Mouse (Mus musculus) heart, adult 2 months (tissue): ENCODE measurements around the gene Nipa1. TPM values are rescaled to one million over a fixed set of nuclear protein-coding genes. Genes with fewer than 3 reads are reported as not detected.
A peak's percentile ranks its signal among the peaks of the same experiment; 100 is the strongest.
"Not testable (repeated sequence)": the region's sequence is repeated elsewhere in the genome, so short reads cannot be mapped to it uniquely, and the experiment has no call there.

ENCODE experiments used
- DNase-seq, 2 experiments: peaks; one replicate each; pipeline ENCODE4 v3.0.0; 2021
- H3K27ac ChIP-seq: fragments of 200-600 bp; 2 replicates; pipeline ENCODE4 v1.8.1; 2022
- H3K27me3 ChIP-seq: fragments of 200-500 bp; 2 replicates; pipeline ENCODE4 v1.6.1; 2012; ENCODE audit warnings: mild to moderate bottlenecking, low read length, inconsistent platforms, mixed read lengths; ENCODE audit not compliant: control insufficient read depth, insufficient read depth
- H3K36me3 ChIP-seq: fragments of 200-500 bp; 2 replicates; pipeline ENCODE4 v1.6.1; 2012; ENCODE audit warnings: low read length, inconsistent platforms; ENCODE audit not compliant: control insufficient read depth, insufficient read depth
- H3K4me1 ChIP-seq: fragments of 200-500 bp; 2 replicates; pipeline ENCODE4 v1.6.1; 2011; ENCODE audit warnings: low read length; ENCODE audit not compliant: control insufficient read depth, insufficient read depth
- H3K4me3 ChIP-seq: fragments of 200-600 bp; 2 replicates; pipeline ENCODE4 v1.8.1; 2022
- H3K79me2 ChIP-seq: fragments of 200-500 bp; replicated peaks from 2 replicates; pipeline ENCODE4 v1.6.1; 2012; ENCODE audit warnings: mild to moderate bottlenecking, inconsistent platforms, low read length, moderate library complexity, mixed read lengths; ENCODE audit not compliant: control insufficient read depth, insufficient read depth
- H3K9ac ChIP-seq: fragments of 200-500 bp; 2 replicates; pipeline ENCODE4 v1.6.1; 2012; ENCODE audit warnings: low read depth, mild to moderate bottlenecking, control low read depth, inconsistent platforms, low read length, mixed read lengths
- CTCF ChIP-seq: fragments of 200-600 bp; IDR thresholded peaks from 2 replicates; pipeline ENCODE4 v1.8.1; 2022; ENCODE audit warnings: antibody characterized with exemption, mild to moderate bottlenecking, moderate library complexity
- EP300 ChIP-seq: fragments of 200-500 bp; IDR thresholded peaks from 2 replicates; pipeline ENCODE4 v1.6.1; 2011; ENCODE audit warnings: low read depth, low read length, control low read depth; ENCODE audit not compliant: insufficient read depth
- POLR2A ChIP-seq: fragments of 200-500 bp; IDR thresholded peaks from 2 replicates; pipeline ENCODE4 v1.6.1; 2011; ENCODE audit warnings: mild to moderate bottlenecking, low read depth, low read length, control low read depth; ENCODE audit not compliant: insufficient read depth
- WGBS: fragments of 180-500 bp; shearing (Covaris S2); methylation state at CpG from one replicate; pipeline ENCODE4 v1.1.7; 2018; 5-methylcytosine and 5-hydroxymethylcytosine counted together
- intact Hi-C: fragments of 180-260 bp; cut with DNase I; formaldehyde crosslinking; loops from one replicate; pipeline ENCODE4 v1.15.1; 2025
- polyA plus RNA-seq: library from polyadenylated mRNA; depleted of rRNA; stranded (reverse); fragments of >200 nt; gene quantifications from 2 replicates; pipeline ENCODE4 v1.2.3, GENCODE M21; 2012
- total RNA-seq, 2 experiments: library from RNA; stranded (reverse); gene quantifications; 2 replicates each; pipeline ENCODE4 v1.2.3; 2021

Nipa1 gene
- total and polyA plus RNA-seq, 3 experiments = 3.7 to 6.3 (median 5.5) TPM

DNA sequence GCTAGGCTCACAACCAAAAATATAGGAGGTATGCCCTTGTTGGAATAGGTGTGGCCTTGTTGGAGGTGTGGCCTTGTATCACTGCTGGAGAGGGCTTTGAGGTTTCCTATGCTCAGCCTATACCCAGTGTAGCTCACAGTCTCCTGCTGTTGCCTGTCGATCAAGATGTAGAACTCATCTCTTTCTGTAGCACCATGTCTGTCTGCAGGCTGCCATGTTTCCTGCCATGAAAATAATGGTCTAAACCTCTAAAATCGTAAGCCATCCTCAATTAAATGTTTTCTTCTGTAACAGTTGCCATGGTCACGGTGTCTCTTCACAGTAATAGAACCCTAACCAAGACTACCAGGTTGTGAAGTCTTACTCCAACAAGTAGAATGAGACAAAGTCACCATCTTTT, 3.8 kb upstream of the Nipa1 start:
- Histone ChIP-seq H3K79me2 (no peaks in the 10 kb centered on the region), H3K27ac (no peak overlapping the region), H3K4me1 (no peaks in the 10 kb centered on the region), H3K4me3 (no peak overlapping the region), H3K27me3 (no peaks in the 10 kb centered on the region), H3K36me3 (no peaks in the 10 kb centered on the region), H3K9ac (no peak overlapping the region)
- WGBS = 82% methylated on average over 3 of the region's 3 CpGs
- TF ChIP-seq POLR2A (no peak), CTCF (no peak), EP300 (no peak)
- intact Hi-C loops = no loop called here
- no peak for DNase-seq

DNA sequence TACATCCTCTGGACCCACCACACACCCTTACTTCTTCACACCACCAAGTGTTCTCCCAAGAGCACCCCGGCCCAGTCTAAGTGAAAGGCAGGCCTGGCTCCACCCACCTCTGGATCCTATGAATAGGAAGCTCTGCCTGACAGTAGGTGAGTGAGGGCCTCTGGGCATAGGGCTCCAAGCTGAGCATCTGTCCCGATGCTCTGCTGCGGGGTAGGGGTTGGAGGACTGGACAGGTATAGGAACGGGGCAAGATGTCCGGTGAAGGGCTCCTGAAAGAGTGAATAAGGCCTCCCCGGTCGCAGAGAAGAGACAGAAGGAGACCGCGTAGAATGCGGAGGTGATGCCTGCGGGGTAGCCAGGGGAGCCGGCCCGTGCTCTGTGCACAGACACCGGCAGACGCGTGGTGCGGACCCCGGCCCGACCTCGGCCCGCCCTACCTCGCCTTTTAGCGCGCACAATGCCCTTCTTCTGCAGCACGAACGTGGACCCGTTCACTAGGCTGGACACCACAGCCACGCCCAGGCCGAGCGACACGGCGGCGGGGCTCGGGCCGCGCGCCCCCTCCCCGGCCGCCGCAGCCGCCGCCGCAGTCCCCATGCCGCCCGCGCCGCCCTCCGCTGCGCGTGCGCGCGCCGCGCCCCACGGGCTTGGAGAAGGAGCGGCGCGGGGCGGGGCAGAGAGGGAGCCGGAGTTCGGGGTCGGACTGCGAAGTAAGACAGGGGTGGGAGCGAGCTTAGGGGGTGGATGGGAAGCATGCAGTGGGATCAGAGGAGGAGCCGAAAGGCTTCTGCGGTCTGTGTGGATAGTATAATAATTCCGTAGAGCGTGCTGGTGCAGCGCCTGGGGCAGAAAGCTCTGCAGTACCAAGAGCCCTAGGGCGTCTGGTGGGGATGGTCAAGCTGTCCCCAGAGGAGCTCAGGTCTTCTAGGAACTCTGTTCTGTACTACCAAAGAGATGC, 503 bp downstream of the Nipa1 start:
- Histone ChIP-seq H3K27me3 (no peaks in the 10 kb centered on the region), H3K4me1 (no peaks in the 10 kb centered on the region), H3K9ac (peak overlapping the region; percentile 89), H3K27ac (peak overlapping the region; percentile 71), H3K36me3 (no peaks in the 10 kb centered on the region), H3K79me2 (no peaks in the 10 kb centered on the region), H3K4me3 (peak overlapping the region; percentile 91)
- no peak for TF ChIP-seq EP300
- TF ChIP-seq POLR2A = no peak
- no peak for TF ChIP-seq CTCF
- under 1% methylated on average over 55 of the region's 71 CpGs for WGBS
- intact Hi-C loops = no loop called here
- DNase-seq = peak; percentile 82

DNA sequence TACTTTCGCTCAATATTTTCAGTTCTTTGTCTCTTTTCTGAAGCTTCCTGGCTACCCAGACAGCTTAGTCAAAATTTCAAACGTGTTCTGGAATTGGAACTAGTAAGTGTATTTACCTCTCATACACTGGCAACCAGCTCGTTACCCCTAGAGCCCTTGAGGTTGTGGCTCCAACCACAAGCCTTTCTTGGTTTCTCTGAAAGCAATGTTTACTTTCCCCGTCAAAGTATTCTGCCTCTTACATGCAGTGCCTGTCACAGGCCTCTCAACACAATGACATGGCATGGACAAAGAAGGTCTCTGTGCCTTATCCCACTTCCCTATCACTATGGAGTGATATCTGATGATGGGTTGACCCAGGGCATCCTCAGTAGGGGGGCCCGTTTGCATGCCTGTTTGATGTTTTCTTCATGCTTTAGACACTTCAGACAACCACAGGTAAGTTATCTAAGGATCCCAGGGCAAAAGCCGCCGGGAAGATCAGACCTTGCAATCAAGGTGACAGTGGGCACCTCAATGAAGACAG, 1.2 kb downstream of the Nipa1 start:
- intact Hi-C loops = no loop called here
- Histone ChIP-seq H3K9ac (no peak overlapping the region), H3K27ac (peak overlapping the region; percentile 71; the same call in 1 of the 2 replicates), H3K27me3 (no peaks in the 10 kb centered on the region), H3K36me3 (no peaks in the 10 kb centered on the region), H3K4me1 (no peaks in the 10 kb centered on the region), H3K4me3 (no peak overlapping the region; the same call in 1 of the 2 replicates), H3K79me2 (no peaks in the 10 kb centered on the region)
- WGBS = 60% methylated on average over 7 of the region's 7 CpGs
- DNase-seq = peak in 1 of 2 experiments; percentile 4
- no peak for TF ChIP-seq CTCF
- no peak for TF ChIP-seq POLR2A
- TF ChIP-seq EP300 = no peak

DNA sequence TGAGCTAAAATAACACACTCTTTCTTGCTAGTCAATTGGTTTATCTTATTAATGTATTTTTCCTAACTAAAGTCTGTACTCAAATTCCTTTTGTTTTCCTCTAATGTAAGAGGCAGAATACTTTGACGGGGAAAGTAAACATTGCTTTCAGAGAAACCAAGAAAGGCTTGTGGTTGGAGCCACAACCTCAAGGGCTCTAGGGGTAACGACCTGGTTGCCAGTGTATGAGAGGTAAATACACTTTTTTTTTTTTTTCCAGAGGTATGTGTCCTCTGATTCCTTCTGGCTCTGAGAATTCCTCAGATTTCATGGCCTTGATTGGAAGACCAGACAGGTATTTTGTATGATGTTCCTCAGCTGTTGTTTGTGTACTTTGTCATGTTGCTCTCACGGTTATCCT, 2.0 kb downstream of the Nipa1 start:
- Histone ChIP-seq H3K36me3 (no peaks in the 10 kb centered on the region), H3K27ac (no peak overlapping the region), H3K4me3 (no peak overlapping the region), H3K27me3 (no peaks in the 10 kb centered on the region), H3K79me2 (no peaks in the 10 kb centered on the region), H3K9ac (no peak overlapping the region), H3K4me1 (no peaks in the 10 kb centered on the region)
- DNase-seq = no peak
- WGBS = 88% methylated on average over 3 of the region's 3 CpGs
- TF ChIP-seq CTCF = no peak
- no peak for TF ChIP-seq EP300
- TF ChIP-seq POLR2A = no peak
- intact Hi-C loops = no loop called here

DNA sequence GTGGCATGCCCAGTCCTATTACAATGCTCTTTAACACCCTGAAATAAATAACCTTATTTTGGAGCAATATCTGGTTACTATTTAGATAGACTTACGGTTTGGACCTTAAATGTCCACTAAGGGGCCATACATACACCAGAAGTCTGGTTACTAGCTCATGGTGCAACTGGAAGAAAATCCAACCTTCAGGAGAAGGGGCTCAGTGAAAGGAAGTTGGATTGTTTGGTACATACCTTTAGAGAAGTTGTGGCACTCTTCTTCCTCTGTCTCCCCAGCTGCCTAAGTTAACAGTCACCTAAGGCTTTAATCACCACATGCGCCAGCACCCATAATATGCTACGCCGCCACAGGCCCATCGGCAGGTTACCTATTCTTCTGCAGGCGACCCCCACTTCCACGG, 3.9 kb downstream of the Nipa1 start:
- Histone ChIP-seq H3K79me2 (no peaks in the 10 kb centered on the region), H3K27me3 (no peaks in the 10 kb centered on the region), H3K9ac (no peak overlapping the region), H3K27ac (no peak overlapping the region), H3K36me3 (no peaks in the 10 kb centered on the region), H3K4me3 (no peak overlapping the region), H3K4me1 (no peaks in the 10 kb centered on the region)
- no peak for DNase-seq
- TF ChIP-seq CTCF = no peak
- no peak for TF ChIP-seq POLR2A
- TF ChIP-seq EP300 = no peak
- WGBS = 93% methylated on average over 7 of the region's 7 CpGs
- intact Hi-C loops = no loop called here

DNA sequence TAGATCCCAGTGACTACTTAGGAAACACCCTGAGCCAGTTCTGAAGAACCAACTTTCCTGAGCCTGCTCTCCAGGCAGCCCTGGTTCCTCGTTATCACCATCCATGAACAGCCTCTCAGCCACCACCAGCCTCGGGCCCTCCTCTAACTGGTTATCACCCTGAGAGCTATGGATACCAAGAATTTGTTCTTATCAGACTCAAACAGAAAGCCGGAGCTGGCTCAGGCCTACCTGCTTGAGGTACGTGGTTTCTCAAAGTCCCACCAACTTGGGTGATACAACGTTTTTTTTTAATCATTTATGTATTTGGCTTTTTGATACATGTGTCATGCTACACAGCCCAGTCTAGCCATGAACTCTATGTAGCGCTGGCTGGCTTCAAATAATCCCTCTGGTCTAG, 4.6 kb downstream of the Nipa1 start:
- Histone ChIP-seq H3K79me2 (no peaks in the 10 kb centered on the region), H3K36me3 (no peaks in the 10 kb centered on the region), H3K9ac (no peak overlapping the region), H3K27ac (no peak overlapping the region), H3K4me1 (no peaks in the 10 kb centered on the region), H3K27me3 (no peaks in the 10 kb centered on the region), H3K4me3 (no peak overlapping the region)
- DNase-seq = no peak
- intact Hi-C loops = no loop called here
- 70% methylated on average over 6 of the region's 6 CpGs for WGBS
- TF ChIP-seq CTCF = no peak
- TF ChIP-seq EP300 = no peak
- no peak for TF ChIP-seq POLR2A

DNA sequence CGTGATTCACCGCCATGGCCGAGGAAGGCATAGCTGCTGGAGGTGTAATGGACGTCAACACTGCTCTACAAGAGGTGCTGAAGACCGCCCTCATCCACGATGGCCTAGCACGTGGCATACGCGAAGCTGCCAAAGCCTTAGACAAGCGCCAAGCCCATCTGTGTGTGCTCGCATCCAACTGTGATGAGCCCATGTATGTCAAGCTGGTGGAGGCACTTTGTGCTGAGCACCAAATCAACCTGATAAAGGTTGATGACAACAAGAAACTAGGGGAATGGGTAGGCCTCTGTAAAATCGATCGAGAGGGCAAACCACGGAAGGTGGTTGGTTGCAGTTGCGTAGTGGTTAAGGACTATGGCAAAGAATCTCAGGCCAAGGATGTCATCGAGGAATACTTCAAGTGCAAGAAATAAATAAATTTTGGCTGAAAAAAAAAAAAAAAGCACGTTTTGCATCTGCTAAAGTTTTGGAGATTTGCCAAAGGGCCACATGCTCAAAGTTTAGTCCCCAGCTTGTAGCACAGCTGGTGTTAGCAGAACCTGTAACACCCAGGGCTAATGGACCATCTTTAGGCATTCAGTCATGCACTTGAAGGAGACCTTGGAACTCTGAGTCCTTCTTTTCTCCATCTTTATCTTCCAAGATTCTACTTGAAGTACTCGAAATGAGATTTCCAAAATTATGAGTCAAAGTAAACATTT, 5.6 kb downstream of the Nipa1 start:
- DNase-seq, H3K9ac ChIP-seq, H3K4me3 ChIP-seq, H3K27ac ChIP-seq, H3K79me2 ChIP-seq, H3K27me3 ChIP-seq, H3K36me3 ChIP-seq, H3K4me1 ChIP-seq, intact Hi-C loops: not testable (repeated sequence)
- WGBS = 79% methylated on average over 7 of the region's 18 CpGs
